12 mouse cellular contexts compared by ENCODE assay signal in genomic region chr12:105134167-105134566, GRCm38 (mm10). TPM values are rescaled to one million over a fixed set of nuclear protein-coding genes. Genes with fewer than 3 reads are reported as not detected.
"Had no signal": no experiment of that assay in that cellular context is flagged by ENCODE, and none has a peak within 500 bp of the region (broad histone marks: within the 10 kb centered on the region; RNA-seq: fewer than 3 reads in every experiment).

No protein-coding gene starts in this region.

RNA-seq across cellular contexts. Expression of gene Tcl1b2, which starts 11.6 kb away (rescaled TPM):
- total RNA-seq: forebrain, postnatal 0 days; gastrocnemius, adult 18-20 months; gastrocnemius, adult 2 months; gastrocnemius, adult 8-10 months; gastrocnemius, postnatal 10 days; gastrocnemius, postnatal 14 days; gastrocnemius, postnatal 25 days; gastrocnemius, postnatal 36 days; gastrocnemius, postnatal 4 days; heart, adult 18-20 months; heart, adult 2 months; heart, adult 8-10 months had no signal

RNA-seq across cellular contexts. Expression of gene Tcl1b1, which starts 25.3 kb away (rescaled TPM):
- total RNA-seq: forebrain, postnatal 0 days; gastrocnemius, adult 18-20 months; gastrocnemius, adult 2 months; gastrocnemius, adult 8-10 months; gastrocnemius, postnatal 10 days; gastrocnemius, postnatal 14 days; gastrocnemius, postnatal 25 days; gastrocnemius, postnatal 36 days; gastrocnemius, postnatal 4 days; heart, adult 18-20 months; heart, adult 2 months; heart, adult 8-10 months had no signal

RNA-seq across cellular contexts. Expression of gene Tcl1b5, which starts 42.0 kb away (rescaled TPM):
- total RNA-seq: forebrain, postnatal 0 days; gastrocnemius, adult 18-20 months; gastrocnemius, adult 2 months; gastrocnemius, adult 8-10 months; gastrocnemius, postnatal 10 days; gastrocnemius, postnatal 14 days; gastrocnemius, postnatal 25 days; gastrocnemius, postnatal 36 days; gastrocnemius, postnatal 4 days; heart, adult 18-20 months; heart, adult 2 months; heart, adult 8-10 months had no signal

RNA-seq across cellular contexts. Expression of gene Tcl1b3, which starts 56.7 kb away (rescaled TPM):
- total RNA-seq: forebrain, postnatal 0 days; gastrocnemius, adult 18-20 months; gastrocnemius, adult 2 months; gastrocnemius, adult 8-10 months; gastrocnemius, postnatal 10 days; gastrocnemius, postnatal 14 days; gastrocnemius, postnatal 25 days; gastrocnemius, postnatal 36 days; gastrocnemius, postnatal 4 days; heart, adult 18-20 months; heart, adult 2 months; heart, adult 8-10 months had no signal
